Mouse (Mus musculus): ENCODE results near the gene Hist2h3c2. TPM values are rescaled to one million over a fixed set of nuclear protein-coding genes. Genes with fewer than 3 reads are reported as not detected.
"Not testable (repeated sequence)": the region's sequence is repeated elsewhere in the genome, so short reads cannot be mapped to it uniquely, and the experiment has no call there.

The Hist2h3c2 gene
- polyA plus RNA-seq, 1 experiment from 2014 or later = 2.8 TPM

- Histone ChIP-seq H3K4me3 (ENCODE audit: low read depth, low read length) (peak overlapping the region; percentile 12), H3K36me3 (ENCODE audit: control insufficient read depth, insufficient read depth, low read length) (no peaks in the 10 kb centered on the region), H3K4me1 (replicated peaks; ENCODE audit: control insufficient read depth, insufficient read depth) (0 out of 2 replicates have a peak, but pooled peaks cover 3% of the 10 kb centered on the region), H3K9ac (ENCODE audit: low read length) (0 out of 2 replicates have a peak overlapping the region, but pooled peaks have one; percentile 35), H3K27ac (replicated peaks) (peak overlapping the region; percentile 59), H3K9me3 (ENCODE audit: control insufficient read depth, low read length) (no peaks in the 10 kb centered on the region), H3K27me3 (ENCODE audit: control insufficient read depth, insufficient read depth, low read length) (no peaks in the 10 kb centered on the region), H3K4me2 (replicated peaks; ENCODE audit: low read depth) (peak overlapping the region; percentile 30)
- ATAC-seq (ENCODE audit: low FRiP score, low TSS enrichment) (no peak), DNase-seq (ENCODE audit: low spot score) (no peak)
- WGBS = 72% methylated on average over 9 of the region's 9 CpGs
- TF ChIP-seq CTCF (IDR thresholded peaks at IDR 0.05; ENCODE audit: low read depth) (no peak), EP300 (optimal IDR thresholded peaks at IDR 0.05) (no peak)
Observed at GRCm38 (mm10) chr3:96240799-96241197, 1.9 kb upstream of the Hist2h3c2 start.

GRCm38 (mm10) chr3:96239949-96240798, 1.2 kb upstream of the Hist2h3c2 start, which contains the start of gene Hist2h2aa2:
Hist2h2aa2 (minus strand) TSS chr3:96240276.
- H3K36me3 ChIP-seq (ENCODE audit: control insufficient read depth, insufficient read depth, low read length); H3K9me3 ChIP-seq (ENCODE audit: control insufficient read depth, low read length); H3K27me3 ChIP-seq (ENCODE audit: control insufficient read depth, insufficient read depth, low read length); H3K4me1 ChIP-seq (replicated peaks; ENCODE audit: control insufficient read depth, insufficient read depth): not testable (repeated sequence)
- ATAC-seq (ENCODE audit: low FRiP score, low TSS enrichment) = peak; percentile 87
- H3K4me2 ChIP-seq (replicated peaks; ENCODE audit: low read depth) = peak within 1 kb of the TSS; percentile 30
- peak within 1 kb of the TSS; percentile 27 for H3K4me3 ChIP-seq (ENCODE audit: low read depth, low read length)
- 5% methylated on average over 19 of the region's 85 CpGs for WGBS
- peak within 1 kb of the TSS; percentile 65 for H3K27ac ChIP-seq (replicated peaks)
- peak; percentile 76 for DNase-seq (ENCODE audit: low spot score)
- 0 out of 2 replicates have a peak within 1 kb of the TSS, but pooled peaks have one; percentile 35 for H3K9ac ChIP-seq (ENCODE audit: low read length)

- Histone ChIP-seq H3K36me3 (ENCODE audit: control insufficient read depth, insufficient read depth, low read length) (no peaks in the 10 kb centered on the region), H3K4me2 (replicated peaks; ENCODE audit: low read depth) (peak overlapping the region; percentile 40), H3K9ac (ENCODE audit: low read length) (peak overlapping the region; percentile 43), H3K9me3 (ENCODE audit: control insufficient read depth, low read length) (no peaks in the 10 kb centered on the region), H3K27ac (replicated peaks) (peak overlapping the region; percentile 8; the same call in 1 of the 2 replicates), H3K27me3 (ENCODE audit: control insufficient read depth, insufficient read depth, low read length) (no peaks in the 10 kb centered on the region), H3K4me1 (replicated peaks; ENCODE audit: control insufficient read depth, insufficient read depth) (no peaks in the 10 kb centered on the region), H3K4me3 (ENCODE audit: low read depth, low read length) (peak overlapping the region; percentile 30)
- TF ChIP-seq EP300 (optimal IDR thresholded peaks at IDR 0.05) (no peak), CTCF (IDR thresholded peaks at IDR 0.05; ENCODE audit: low read depth) (no peak)
- no peak for DNase-seq (ENCODE audit: low spot score)
- ATAC-seq (ENCODE audit: low FRiP score, low TSS enrichment) = no peak
- WGBS = 1% methylated on average over 12 of the region's 12 CpGs
Observed at GRCm38 (mm10) chr3:96237904-96238511, 919 bp downstream of the Hist2h3c2 start.

DNA sequence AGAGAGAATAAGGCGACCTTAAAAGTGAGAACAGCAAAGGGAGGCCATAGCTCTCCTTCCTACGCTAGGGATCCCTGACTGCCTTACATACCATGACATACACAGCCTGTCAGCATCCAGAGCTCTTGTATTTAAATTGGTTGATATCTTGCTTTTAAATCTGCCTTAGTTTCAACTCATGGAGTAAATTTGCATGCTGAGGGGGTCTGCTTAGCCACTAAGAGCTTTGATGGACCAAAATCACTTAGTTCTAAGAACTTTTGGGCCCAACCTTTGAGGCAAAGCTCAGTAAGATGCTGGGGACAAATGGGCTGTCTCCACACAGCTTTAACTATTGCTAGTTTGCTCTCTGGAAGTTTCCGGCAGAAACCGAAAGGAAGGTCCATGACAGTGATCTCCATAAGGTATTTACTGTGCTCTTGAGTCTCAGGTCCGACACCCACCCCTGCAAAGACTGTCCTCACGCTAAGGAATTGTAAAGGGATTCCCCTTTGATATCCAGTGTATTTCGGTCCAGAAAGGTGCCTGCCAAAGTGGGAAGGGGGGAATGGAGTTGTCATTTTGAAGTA, 1.5 kb downstream of the Hist2h3c2 start:
- DNase-seq (ENCODE audit: low spot score) = no peak
- ATAC-seq (ENCODE audit: low FRiP score, low TSS enrichment) = no peak
- TF ChIP-seq EP300 (optimal IDR thresholded peaks at IDR 0.05) = no peak
- TF ChIP-seq CTCF (IDR thresholded peaks at IDR 0.05; ENCODE audit: low read depth) = no peak
- Histone ChIP-seq H3K27me3 (ENCODE audit: control insufficient read depth, insufficient read depth, low read length) (no peaks in the 10 kb centered on the region), H3K4me1 (replicated peaks; ENCODE audit: control insufficient read depth, insufficient read depth) (no peaks in the 10 kb centered on the region), H3K9ac (ENCODE audit: low read length) (peak overlapping the region; percentile 2; the same call in 1 of the 2 replicates), H3K4me2 (replicated peaks; ENCODE audit: low read depth) (peak overlapping the region; percentile 40), H3K9me3 (ENCODE audit: control insufficient read depth, low read length) (no peaks in the 10 kb centered on the region), H3K36me3 (ENCODE audit: control insufficient read depth, insufficient read depth, low read length) (no peaks in the 10 kb centered on the region), H3K27ac (replicated peaks) (0 out of 2 replicates have a peak overlapping the region, but pooled peaks have one; percentile 8), H3K4me3 (ENCODE audit: low read depth, low read length) (peak overlapping the region; percentile 30)
- WGBS = 21% methylated on average over 7 of the region's 7 CpGs

DNA sequence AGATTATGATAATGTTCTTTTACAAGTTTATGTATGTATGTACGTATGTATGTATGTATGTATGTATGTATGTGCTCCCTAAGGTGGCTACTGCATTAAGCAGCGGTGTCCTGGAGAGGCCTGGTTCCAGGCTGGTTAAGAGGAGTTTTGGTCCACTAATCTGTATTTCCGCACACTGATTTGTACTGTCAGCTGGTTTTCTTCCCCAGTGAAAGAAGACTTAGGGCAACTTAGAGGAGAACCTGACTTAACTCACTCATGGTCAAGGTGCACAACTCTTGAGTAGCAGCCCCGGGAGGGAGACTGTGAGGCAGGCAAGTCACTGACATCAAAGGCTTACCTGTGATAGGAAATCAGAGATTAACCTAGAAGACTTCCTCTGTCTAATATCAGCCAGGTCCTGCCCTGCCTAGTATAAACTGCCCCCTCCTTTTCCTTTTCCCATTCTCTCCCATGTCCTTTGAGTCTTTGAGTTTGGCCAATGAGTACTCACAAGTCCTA, 2.0 kb downstream of the Hist2h3c2 start:
- no peak overlapping the region for H3K27ac ChIP-seq (replicated peaks)
- DNase-seq (ENCODE audit: low spot score) (no peak), ATAC-seq (ENCODE audit: low FRiP score, low TSS enrichment) (no peak)
- H3K4me2 ChIP-seq (replicated peaks; ENCODE audit: low read depth) = peak overlapping the region; percentile 40
- no peaks in the 10 kb centered on the region for H3K4me1 ChIP-seq (replicated peaks; ENCODE audit: control insufficient read depth, insufficient read depth)
- no peaks in the 10 kb centered on the region for H3K27me3 ChIP-seq (ENCODE audit: control insufficient read depth, insufficient read depth, low read length)
- 72% methylated on average over 4 of the region's 4 CpGs for WGBS
- peak overlapping the region; percentile 30; the same call in 1 of the 2 replicates for H3K4me3 ChIP-seq (ENCODE audit: low read depth, low read length)
- H3K36me3 ChIP-seq (ENCODE audit: control insufficient read depth, insufficient read depth, low read length) = no peaks in the 10 kb centered on the region
- H3K9me3 ChIP-seq (ENCODE audit: control insufficient read depth, low read length) = no peaks in the 10 kb centered on the region
- H3K9ac ChIP-seq (ENCODE audit: low read length) = no peak overlapping the region
- no peak for TF ChIP-seq EP300 (optimal IDR thresholded peaks at IDR 0.05)
- no peak for TF ChIP-seq CTCF (IDR thresholded peaks at IDR 0.05; ENCODE audit: low read depth)

Data from stomach, postnatal 0 days (tissue).